In the genomic region with DNA sequence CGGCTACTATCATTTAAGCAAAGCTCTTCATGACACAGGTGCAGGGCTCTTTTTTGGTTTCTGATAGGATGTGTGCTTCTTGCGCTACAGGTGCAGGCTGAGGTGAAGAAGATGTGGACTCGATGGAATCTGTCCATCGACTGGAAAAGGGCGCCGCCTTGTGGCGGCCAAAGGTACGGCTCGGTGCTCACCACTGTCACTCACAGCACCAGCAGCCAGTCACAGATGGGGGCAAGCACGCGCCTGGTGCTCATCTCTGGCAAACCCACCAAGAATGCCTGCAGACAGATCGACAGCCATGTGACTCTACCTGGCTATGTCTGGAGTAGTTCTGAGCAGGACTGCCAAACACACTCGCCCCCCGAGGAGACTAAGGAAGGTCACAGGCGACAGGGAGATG, we compare ENCODE assay signal across 8 mouse cellular contexts.
DNase-seq lines count a peak whose midpoint lies in the region; ATAC-seq and TF ChIP-seq lines count a peak whose summit lies in the region.

No protein-coding gene starts in this region.

- no peaks in the 10 kb centered on the region for H3K9me3 ChIP-seq in heart, postnatal 0 days (replicated peaks; ENCODE audit: control insufficient read depth, low read length)
- no peaks in the 10 kb centered on the region for H3K9me3 ChIP-seq in heart, embryonic 11.5 days (replicated peaks; ENCODE audit: control insufficient read depth, low read length)
- H3K9me3 ChIP-seq in midbrain, postnatal 0 days (ENCODE audit: low read length) = no peaks in the 10 kb centered on the region
- H3K9me3 ChIP-seq in heart, embryonic 12.5 days (replicated peaks) = no peaks in the 10 kb centered on the region

- no peaks in the 10 kb centered on the region for H3K27me3 ChIP-seq in heart, postnatal 0 days (ENCODE audit: control insufficient read depth, insufficient read depth, low read length)
- H3K27me3 ChIP-seq in heart, embryonic 11.5 days (ENCODE audit: control insufficient read depth, insufficient read depth, low read length) = no peaks in the 10 kb centered on the region
- no peaks in the 10 kb centered on the region for H3K27me3 ChIP-seq in midbrain, postnatal 0 days (ENCODE audit: insufficient read depth, low read length)
- H3K27me3 ChIP-seq in heart, embryonic 12.5 days (replicated peaks) = no peaks in the 10 kb centered on the region

- TF ChIP-seq CTCF in heart, postnatal 0 days (IDR thresholded peaks at IDR 0.05; ENCODE audit: low read depth) = peak; percentile 27; the same call in 1 of the 2 replicates
- peak; percentile 57 for TF ChIP-seq CTCF in midbrain, postnatal 0 days (IDR thresholded peaks at IDR 0.05)

- ATAC-seq in heart, postnatal 0 days (ENCODE audit: insufficient read depth, low read depth) = no peak
- ATAC-seq in heart, embryonic 11.5 days (replicated peaks; ENCODE audit: insufficient number of reproducible peaks, low FRiP score, low TSS enrichment) = no peak
- no peak for ATAC-seq in midbrain, postnatal 0 days (ENCODE audit: low FRiP score)
- ATAC-seq in heart, embryonic 12.5 days (ENCODE audit: insufficient number of reproducible peaks, low FRiP score) = no peak

- H3K9ac ChIP-seq in heart, postnatal 0 days (replicated peaks; ENCODE audit: low read depth, low read length) = no peak overlapping the region
- H3K9ac ChIP-seq in heart, embryonic 11.5 days (ENCODE audit: low read depth, low read length) = no peak overlapping the region
- H3K9ac ChIP-seq in midbrain, postnatal 0 days (replicated peaks; ENCODE audit: low read length, poor library complexity, severe bottlenecking) = no peak overlapping the region
- no peak overlapping the region for H3K9ac ChIP-seq in heart, embryonic 12.5 days

- no peak overlapping the region for H3K27ac ChIP-seq in heart, postnatal 0 days (ENCODE audit: low read depth)
- H3K27ac ChIP-seq in heart, embryonic 11.5 days (ENCODE audit: low read depth, low read length) = no peak overlapping the region
- H3K27ac ChIP-seq in midbrain, postnatal 0 days (ENCODE audit: low read depth, low read length) = no peak overlapping the region
- no peak overlapping the region for H3K27ac ChIP-seq in heart, embryonic 12.5 days (ENCODE audit: poor library complexity, severe bottlenecking)

- no peak for TF ChIP-seq EP300 in heart, postnatal 0 days (IDR thresholded peaks at IDR 0.05; ENCODE audit: low read depth)

- no peaks in the 10 kb centered on the region for H3K36me3 ChIP-seq in heart, postnatal 0 days (replicated peaks; ENCODE audit: control insufficient read depth, insufficient read depth, low read length)
- H3K36me3 ChIP-seq in heart, embryonic 11.5 days (ENCODE audit: control insufficient read depth, insufficient read depth, low read length) = no peaks in the 10 kb centered on the region
- no peaks in the 10 kb centered on the region for H3K36me3 ChIP-seq in midbrain, postnatal 0 days (ENCODE audit: insufficient read depth, low read length)
- H3K36me3 ChIP-seq in heart, embryonic 12.5 days = no peaks in the 10 kb centered on the region

- no peak overlapping the region for H3K4me2 ChIP-seq in heart, postnatal 0 days (ENCODE audit: low read depth, low read length)
- H3K4me2 ChIP-seq in heart, embryonic 11.5 days = no peak overlapping the region
- no peak overlapping the region for H3K4me2 ChIP-seq in midbrain, postnatal 0 days (ENCODE audit: low read depth, low read length, poor library complexity, severe bottlenecking)
- no peak overlapping the region for H3K4me2 ChIP-seq in heart, embryonic 12.5 days

- H3K4me3 ChIP-seq in heart, postnatal 0 days (ENCODE audit: low read depth, low read length) = no peak overlapping the region
- H3K4me3 ChIP-seq in heart, embryonic 11.5 days (ENCODE audit: low read depth, low read length) = no peak overlapping the region
- no peak overlapping the region for H3K4me3 ChIP-seq in midbrain, postnatal 0 days (ENCODE audit: low read depth, low read length)
- no peak overlapping the region for H3K4me3 ChIP-seq in heart, embryonic 12.5 days

- WGBS in heart, postnatal 0 days = 34% methylated on average over 15 of the region's 15 CpGs
- WGBS in heart, embryonic 11.5 days (ENCODE audit: insufficient replicate concordance) = 34% methylated on average over 15 of the region's 15 CpGs
- 38% methylated on average over 15 of the region's 15 CpGs for WGBS in midbrain, postnatal 0 days
- WGBS in heart, embryonic 12.5 days = 33% methylated on average over 15 of the region's 15 CpGs

- DNase-seq in heart, postnatal 0 days (ENCODE audit: low spot score) = no peak
- DNase-seq in A20 (ENCODE audit: low read depth, low spot score) = peak; percentile 61
- peak; percentile 71 for DNase-seq in adrenal gland, postnatal 14 days
- peak; percentile 54 for DNase-seq in embryo, embryonic 11 days
- peak; percentile 8 to 27 for DNase-seq in layer of hippocampus, postnatal 25 days (ENCODE audit: extremely low spot score in 1 of 2, low spot score in 1 of 2)
- DNase-seq in midbrain, postnatal 0 days (ENCODE audit: low spot score) = peak; percentile 3

- H3K4me1 ChIP-seq in heart, postnatal 0 days (ENCODE audit: control insufficient read depth, insufficient read depth) = no peaks in the 10 kb centered on the region
- no peaks in the 10 kb centered on the region for H3K4me1 ChIP-seq in heart, embryonic 11.5 days (ENCODE audit: control insufficient read depth, insufficient read depth, low read length)
- no peaks in the 10 kb centered on the region for H3K4me1 ChIP-seq in midbrain, postnatal 0 days (ENCODE audit: insufficient read depth, low read length)
- no peaks in the 10 kb centered on the region for H3K4me1 ChIP-seq in heart, embryonic 12.5 days (replicated peaks)
